In the genomic region with DNA sequence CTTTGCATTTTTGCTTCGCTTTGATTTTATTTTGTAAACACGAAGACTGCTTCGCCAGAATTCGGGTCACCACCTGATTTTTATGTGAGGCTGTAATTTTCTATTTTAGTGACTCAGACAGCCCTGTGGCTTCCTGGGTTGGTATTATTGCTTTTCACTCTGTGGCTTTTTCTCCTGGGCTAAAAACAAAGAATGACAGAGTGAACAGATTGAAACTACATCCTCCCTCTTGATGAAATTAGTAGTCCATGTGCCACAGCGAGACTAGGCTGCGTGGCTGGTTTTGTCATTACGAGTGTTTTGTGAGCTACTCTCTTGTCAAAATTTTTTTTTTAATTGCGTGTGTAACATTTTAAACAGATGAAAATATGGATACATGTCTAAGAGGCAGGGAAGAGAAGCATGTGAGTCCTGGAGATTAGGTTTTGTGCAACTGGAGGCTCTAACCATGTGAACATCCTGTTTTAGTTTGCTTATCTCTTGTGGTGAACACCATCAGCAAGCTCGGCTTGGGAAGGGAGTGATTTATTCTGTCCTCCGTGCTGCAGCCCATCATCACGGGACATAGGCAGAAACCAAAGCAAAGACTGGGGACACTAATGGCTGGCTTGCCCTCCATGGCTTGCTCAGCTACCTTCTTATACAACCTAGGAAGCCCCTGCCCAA, we compare ENCODE assay signal across 17 mouse cellular contexts. TPM values are rescaled to one million over a fixed set of nuclear protein-coding genes. Genes with fewer than 3 reads are reported as not detected.
DNase-seq lines count a peak whose midpoint lies in the region; ATAC-seq and TF ChIP-seq lines count a peak whose summit lies in the region.
"Had no signal": no experiment of that assay in that cellular context is flagged by ENCODE, and none has a peak within 500 bp of the region (broad histone marks: within the 10 kb centered on the region; RNA-seq: fewer than 3 reads in every experiment).

No protein-coding gene starts in this region.

- no peak overlapping the region for H3ac ChIP-seq in myocyte (ENCODE audit: control insufficient read depth, insufficient read length)

- no peak overlapping the region for H3K4me3 ChIP-seq in heart, embryonic 14.5 days (ENCODE audit: control insufficient read depth in 1 of 2, insufficient read depth in 1 of 2, low read depth in 1 of 2, low read length in 2 of 2)
- peak overlapping the region; percentile 2 for H3K4me3 ChIP-seq in myocyte
- H3K4me3 ChIP-seq: intestine, embryonic 15.5 days; midbrain, embryonic 13.5 days had no signal

- DNase-seq in heart, adult 18-20 months, result no peak
- DNase-seq in left cerebral cortex, postnatal 25 days (ENCODE audit: low spot score in 2 of 2), result peak; percentile 13 to 14
- no peak for DNase-seq in left cerebral cortex, postnatal 36 days (ENCODE audit: low spot score in 2 of 2)
- DNase-seq in cerebellum, adult 18-20 months, result no peak
- DNase-seq in embryo, embryonic 9.5 days (ENCODE audit: extremely low spot score), result no peak
- DNase-seq: adrenal gland, postnatal 14 days; cerebellum, adult 8-10 months; gastrocnemius, postnatal 14 days; left cerebral cortex, postnatal 4 days; lung, adult 18-20 months; thymus, postnatal 25 days had no signal

- peak overlapping the region; percentile 6; the same call in 1 of the 2 replicates for H3K9ac ChIP-seq in heart, embryonic 14.5 days (ENCODE audit: low read length)
- H3K9ac ChIP-seq: intestine, embryonic 15.5 days; midbrain, embryonic 13.5 days had no signal

- 46% methylated on average over 11 of the region's 11 CpGs for WGBS in heart, embryonic 14.5 days

- H3K27me3 ChIP-seq in heart, embryonic 14.5 days (ENCODE audit: control insufficient read depth, insufficient read depth, low read length), result no peaks in the 10 kb centered on the region
- no peaks in the 10 kb centered on the region for H3K27me3 ChIP-seq in myocyte (ENCODE audit: control insufficient read depth, insufficient read depth, insufficient read length)
- H3K27me3 ChIP-seq: intestine, embryonic 15.5 days; midbrain, embryonic 13.5 days had no signal

- H3K4me1 ChIP-seq in heart, embryonic 14.5 days (ENCODE audit: control insufficient read depth in 2 of 2, insufficient read depth in 2 of 2, low read length in 2 of 2), result peaks cover 36 to 78% of the 10 kb centered on the region in 2 experiments

- no peaks in the 10 kb centered on the region for H3K79me2 ChIP-seq in myocyte (ENCODE audit: control insufficient read depth, insufficient read depth)

- TF ChIP-seq POLR2A in myocyte (IDR thresholded peaks at IDR 0.05; ENCODE audit: insufficient read length, low read depth), result no peak

- H3K4me2 ChIP-seq in heart, embryonic 14.5 days (ENCODE audit: low read length), result peak overlapping the region; percentile 23; the same call in 1 of the 2 replicates
- H3K4me2 ChIP-seq in myocyte (ENCODE audit: low read depth), result peak overlapping the region; percentile 89
- H3K4me2 ChIP-seq: intestine, embryonic 15.5 days; midbrain, embryonic 13.5 days had no signal

- no peaks in the 10 kb centered on the region for H3K9me3 ChIP-seq in heart, embryonic 14.5 days (ENCODE audit: control insufficient read depth, low read length)
- H3K9me3 ChIP-seq: intestine, embryonic 15.5 days; midbrain, embryonic 13.5 days had no signal

- no peaks in the 10 kb centered on the region for H3K36me3 ChIP-seq in heart, embryonic 14.5 days (ENCODE audit: control insufficient read depth, insufficient read depth, low read length)
- no peaks in the 10 kb centered on the region for H3K36me3 ChIP-seq in myocyte (ENCODE audit: control insufficient read depth, insufficient read depth)
- H3K36me3 ChIP-seq: intestine, embryonic 15.5 days; midbrain, embryonic 13.5 days had no signal

- intact Hi-C loops in left cerebral cortex, postnatal 25 days (cut with DNase I), result loop anchor here (5.0 kb wide), 1 partner anchor 88 kb away; no protein-coding TSS in a partner anchor
- intact Hi-C loops in left cerebral cortex, postnatal 36 days (cut with DNase I), result no loop called here

- peak overlapping the region; percentile 79 to 94 for H3K27ac ChIP-seq in heart, embryonic 14.5 days (replicated peaks in 1 of 2; ENCODE audit: control insufficient read depth in 1 of 2, insufficient read depth in 1 of 2, low read depth in 2 of 2, low read length in 2 of 2)
- H3K27ac ChIP-seq: intestine, embryonic 15.5 days; midbrain, embryonic 13.5 days had no signal

- no peak for ATAC-seq in heart, embryonic 14.5 days (ENCODE audit: insufficient number of reproducible peaks, insufficient read depth, low FRiP score, low read depth)
- peak; percentile 75 for ATAC-seq in common myeloid progenitor, adult 5-6 weeks (replicated peaks; ENCODE audit: low read depth, poor library complexity, severe bottlenecking)
- ATAC-seq: intestine, embryonic 15.5 days; midbrain, embryonic 13.5 days had no signal

TF ChIP-seq in myocyte, 11 proteins besides CTCF, POLR2A, EP300 and RAD21:
- no peak for TF ChIP-seq TCF12 (IDR thresholded peaks at IDR 0.05; ENCODE audit: insufficient read depth, poor library complexity, severe bottlenecking)
- TF ChIP-seq MAX (IDR thresholded peaks at IDR 0.05; ENCODE audit: low read depth), result no peak
- TF ChIP-seq POLR2AphosphoS2 (IDR thresholded peaks at IDR 0.05; ENCODE audit: insufficient read length, low read depth), result no peak
- no peak for TF ChIP-seq MYOG (IDR thresholded peaks at IDR 0.05; ENCODE audit: control insufficient read depth in 1 of 3, insufficient read depth in 1 of 3, insufficient read length in 2 of 3, low read depth in 2 of 3)
- TF ChIP-seq CEBPB (IDR thresholded peaks at IDR 0.05; ENCODE audit: insufficient read depth, poor library complexity, severe bottlenecking), result no peak; the same call in 1 of the 2 replicates
- no peak for TF ChIP-seq TCF3 (IDR thresholded peaks at IDR 0.05; ENCODE audit: insufficient read length, low read depth)
- no peak for TF ChIP-seq MYOD1 (IDR thresholded peaks at IDR 0.05; ENCODE audit: control insufficient read depth in 1 of 3, insufficient read length in 2 of 3, low read depth in 2 of 3)
- no peak for TF ChIP-seq REST (IDR thresholded peaks at IDR 0.05; ENCODE audit: insufficient read depth, insufficient read length)
- no peak for TF ChIP-seq SRF (IDR thresholded peaks at IDR 0.05; ENCODE audit: control insufficient read depth, insufficient read length, low read depth)
- no peak for TF ChIP-seq USF1 (IDR thresholded peaks at IDR 0.05; ENCODE audit: low read depth)
- no peak for TF ChIP-seq E2F4 (IDR thresholded peaks at IDR 0.05; ENCODE audit: insufficient read depth)

RNA-seq across cellular contexts. Expression of gene Lpar3, which starts 54.7 kb away (rescaled TPM):
- polyA plus RNA-seq in heart, embryonic 14.5 days (2014; fragmentation: Nextera tagmentation; extraction: Ambion mirVana), result 46.3 and 51.9 TPM in 2 replicates
- total RNA-seq in heart, adult 18-20 months (2021), result under 1 TPM; 0.10 to 0.41 TPM
- total RNA-seq in left cerebral cortex, postnatal 25 days (2021), result 1 to 10 TPM in 1 of 2 experiments, under 1 TPM in 1; 0.48 to 1.1 TPM
- under 1 TPM; 0.32 to 0.68 TPM for total RNA-seq in left cerebral cortex, postnatal 36 days (2021)
- not detected in 2 replicates for total RNA-seq in common myeloid progenitor, adult 5-6 weeks (2017)
- polyA plus RNA-seq in myocyte (2012; fragmentation: generic; extraction: Trizol), result 0.22 TPM
- total RNA-seq: neutrophil, adult 5-6 weeks had no signal

Comparison
In these comparisons a context has a peak if more than half of its experiments do, and no peak if none do; other contexts are left out.
1. DNase-seq: peak in left cerebral cortex, postnatal 25 days (2 of 2); none in heart, adult 18-20 months (0 of 2), left cerebral cortex, postnatal 36 days (0 of 2), cerebellum, adult 18-20 months (0 of 2) and embryo, embryonic 9.5 days (single experiment).